Mouse (Mus musculus): ENCODE results near the gene Pacs1.

GRCm38 (mm10) chr19:5151741-5152140, 121.2 kb downstream of the Pacs1 start:
- TF ChIP-seq CTCF (IDR thresholded peaks at IDR 0.05; ENCODE audit: low read depth): no peak
- no peak for TF ChIP-seq EP300 (IDR thresholded peaks at IDR 0.05; ENCODE audit: low read depth)
